ENCODE assay signal across 11 mouse cellular contexts in the genomic region with DNA sequence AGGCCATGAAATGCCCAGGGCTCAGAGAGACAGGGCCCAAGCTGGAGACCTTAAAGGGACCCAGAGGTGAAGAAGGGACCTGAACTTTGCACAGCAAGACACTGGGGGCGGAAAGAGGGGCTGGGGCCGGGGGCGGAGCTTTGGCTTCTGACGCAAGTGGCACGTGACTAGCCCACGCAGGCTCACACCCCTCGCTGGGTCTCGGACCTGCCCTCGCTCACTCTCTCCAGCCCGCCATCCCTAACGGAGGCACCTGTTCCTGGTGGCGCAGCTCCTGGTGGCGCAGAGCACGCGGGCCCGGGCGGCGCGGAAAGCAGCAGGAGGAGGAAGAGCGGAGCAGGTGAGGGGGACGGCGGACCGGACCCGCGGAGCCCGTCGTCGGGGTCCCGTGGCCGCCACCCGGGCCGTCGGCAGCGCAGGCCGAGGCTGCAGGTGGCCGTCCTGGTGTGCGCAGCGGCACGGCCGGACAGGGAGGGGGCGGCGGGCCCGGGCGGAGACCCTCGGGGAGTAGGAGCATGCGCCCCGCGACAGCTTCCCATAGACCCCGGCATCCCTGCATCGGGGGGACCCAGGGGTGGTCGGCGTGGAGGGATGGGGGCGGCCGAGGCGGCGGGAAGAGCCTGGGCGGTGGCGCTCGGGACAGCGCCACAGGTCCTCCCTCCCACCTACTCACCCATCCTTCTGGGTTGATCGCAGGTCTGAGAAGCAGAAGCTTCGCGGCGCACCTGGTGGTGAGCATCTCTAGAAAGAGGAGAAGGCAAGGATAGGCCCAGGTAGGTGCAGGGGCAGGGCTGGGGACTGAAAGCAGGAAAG. TPM values are rescaled to one million over a fixed set of nuclear protein-coding genes. Genes with fewer than 3 reads are reported as not detected.
DNase-seq lines count a peak whose midpoint lies in the region; ATAC-seq and TF ChIP-seq lines count a peak whose summit lies in the region.
"Not testable (repeated sequence)": the region's sequence is repeated elsewhere in the genome, so short reads cannot be mapped to it uniquely, and the experiment has no call there.
"Had no signal": no experiment of that assay in that cellular context is flagged by ENCODE, and none has a peak within 500 bp of the region (broad histone marks: within the 10 kb centered on the region; RNA-seq: fewer than 3 reads in every experiment).

Bex4 (plus strand) TSS at position 170 of the 813 bp plus-strand sequence.

- not testable (repeated sequence) for H3K4me1 ChIP-seq in ES-Bruce4 (ENCODE audit: control insufficient read depth, insufficient read depth, low read length); forebrain, embryonic 12.5 days; heart, postnatal 0 days (ENCODE audit: control insufficient read depth, insufficient read depth); kidney, embryonic 14.5 days (ENCODE audit: control insufficient read depth, insufficient read depth, low read length); lung, adult 2 months (ENCODE audit: control insufficient read depth, insufficient read depth, low read length); midbrain, postnatal 0 days (ENCODE audit: insufficient read depth, low read length)

- peak; percentile 97 for ATAC-seq in forebrain, embryonic 12.5 days (ENCODE audit: low FRiP score)
- ATAC-seq in heart, postnatal 0 days (ENCODE audit: insufficient read depth, low read depth), result peak; percentile 92
- peak; percentile 92 for ATAC-seq in kidney, embryonic 14.5 days (ENCODE audit: low FRiP score, low TSS enrichment)
- ATAC-seq in midbrain, postnatal 0 days (ENCODE audit: low FRiP score), result peak; percentile 97

- 15% methylated on average over 5 of the region's 64 CpGs for WGBS in forebrain, embryonic 12.5 days
- WGBS in heart, postnatal 0 days, result 37% methylated on average over 11 of the region's 64 CpGs
- 41% methylated on average over 16 of the region's 64 CpGs for WGBS in kidney, embryonic 14.5 days
- 52% methylated on average over 22 of the region's 64 CpGs for WGBS in lung, adult 2 months
- WGBS in midbrain, postnatal 0 days, result no CpG with 5 or more reads among the region's 64 CpGs

- peak within 1 kb of the TSS; percentile 47 for H3K9ac ChIP-seq in ES-Bruce4 (ENCODE audit: low read depth, poor library complexity, severe bottlenecking)
- H3K9ac ChIP-seq in forebrain, embryonic 12.5 days, result 0 out of 2 replicates have a peak within 1 kb of the TSS, but pooled peaks have one; percentile 47
- peak within 1 kb of the TSS; percentile 26; the same call in 1 of the 2 replicates for H3K9ac ChIP-seq in heart, postnatal 0 days (replicated peaks; ENCODE audit: low read depth, low read length)
- H3K9ac ChIP-seq in kidney, embryonic 14.5 days (ENCODE audit: low read depth, low read length), result peak within 1 kb of the TSS; percentile 7; the same call in 1 of the 2 replicates
- 0 out of 2 replicates have a peak within 1 kb of the TSS, but pooled peaks have one; percentile 8 for H3K9ac ChIP-seq in midbrain, postnatal 0 days (replicated peaks; ENCODE audit: low read length, poor library complexity, severe bottlenecking)

- H3K4me3 ChIP-seq in ES-Bruce4 (ENCODE audit: low read depth, low read length), result peak within 1 kb of the TSS; percentile 86
- peak within 1 kb of the TSS; percentile 45 for H3K4me3 ChIP-seq in forebrain, embryonic 12.5 days (replicated peaks)
- H3K4me3 ChIP-seq in heart, postnatal 0 days (ENCODE audit: low read depth, low read length), result peak within 1 kb of the TSS; percentile 41
- peak within 1 kb of the TSS; percentile 25; the same call in 1 of the 2 replicates for H3K4me3 ChIP-seq in kidney, embryonic 14.5 days (ENCODE audit: low read length)
- peak within 1 kb of the TSS; percentile 24 for H3K4me3 ChIP-seq in lung, adult 2 months (replicated peaks; ENCODE audit: extremely low read depth, low read depth, low read length)
- H3K4me3 ChIP-seq in midbrain, postnatal 0 days (ENCODE audit: low read depth, low read length), result peak within 1 kb of the TSS; percentile 34

- not testable (repeated sequence) for TF ChIP-seq CTCF in ES-Bruce4 (IDR thresholded peaks at IDR 0.05; ENCODE audit: low read depth, low read length); heart, postnatal 0 days (IDR thresholded peaks at IDR 0.05; ENCODE audit: low read depth); lung, adult 2 months (IDR thresholded peaks at IDR 0.05; ENCODE audit: insufficient read depth, low read length); midbrain, postnatal 0 days (IDR thresholded peaks at IDR 0.05)

- H3K27me3 ChIP-seq in ES-Bruce4 (ENCODE audit: control insufficient read depth, insufficient read depth, low read length, poor library complexity, severe bottlenecking); forebrain, embryonic 12.5 days; heart, postnatal 0 days (ENCODE audit: control insufficient read depth, insufficient read depth, low read length); kidney, embryonic 14.5 days (ENCODE audit: control insufficient read depth, insufficient read depth, low read length); midbrain, postnatal 0 days (ENCODE audit: insufficient read depth, low read length): not testable (repeated sequence)

- peak within 1 kb of the TSS; percentile 51 for H3K4me2 ChIP-seq in forebrain, embryonic 12.5 days
- peak within 1 kb of the TSS; percentile 56 for H3K4me2 ChIP-seq in heart, postnatal 0 days (ENCODE audit: low read depth, low read length)
- H3K4me2 ChIP-seq in kidney, embryonic 14.5 days (replicated peaks; ENCODE audit: low read depth, low read length), result peak within 1 kb of the TSS; percentile 34
- peak within 1 kb of the TSS; percentile 49 for H3K4me2 ChIP-seq in midbrain, postnatal 0 days (ENCODE audit: low read depth, low read length, poor library complexity, severe bottlenecking)

- H3K27ac ChIP-seq in ES-Bruce4 (ENCODE audit: insufficient read depth, low read length), result peak within 1 kb of the TSS; percentile 4; the same call in 1 of the 2 replicates
- not testable (repeated sequence) for H3K27ac ChIP-seq in forebrain, embryonic 12.5 days; heart, postnatal 0 days (ENCODE audit: low read depth); kidney, embryonic 14.5 days (ENCODE audit: low read depth, low read length); midbrain, postnatal 0 days (ENCODE audit: low read depth, low read length)

- H3K36me3 ChIP-seq in ES-Bruce4 (ENCODE audit: control insufficient read depth, insufficient read depth, low read length, poor library complexity, severe bottlenecking); forebrain, embryonic 12.5 days (replicated peaks); heart, postnatal 0 days (replicated peaks; ENCODE audit: control insufficient read depth, insufficient read depth, low read length); kidney, embryonic 14.5 days (ENCODE audit: control insufficient read depth, insufficient read depth, low read length); midbrain, postnatal 0 days (ENCODE audit: insufficient read depth, low read length): not testable (repeated sequence)

- not testable (repeated sequence) for TF ChIP-seq POLR2A in ES-Bruce4 (IDR thresholded peaks at IDR 0.05; ENCODE audit: insufficient read depth, low read length); lung, adult 2 months (IDR thresholded peaks at IDR 0.05; ENCODE audit: borderline replicate concordance, extremely low read depth, low read depth, low read length)

- not testable (repeated sequence) for TF ChIP-seq EP300 in ES-Bruce4 (IDR thresholded peaks at IDR 0.05; ENCODE audit: insufficient read depth, low read depth, low read length); heart, postnatal 0 days (IDR thresholded peaks at IDR 0.05; ENCODE audit: low read depth)

- intact Hi-C loops in left cerebral cortex, postnatal 25 days (cut with DNase I), result not testable (repeated sequence)

- peak; percentile 20 for DNase-seq in cerebellum, adult 9-11 months
- DNase-seq in heart, postnatal 0 days (ENCODE audit: low spot score); left cerebral cortex, postnatal 25 days (ENCODE audit: low spot score in 2 of 2); lung, adult 2 months; midbrain, postnatal 0 days (ENCODE audit: low spot score): not testable (repeated sequence)

- not testable (repeated sequence) for H3K9me3 ChIP-seq in ES-Bruce4 (replicated peaks; ENCODE audit: control insufficient read depth, insufficient read depth, low read length, poor library complexity, severe bottlenecking); forebrain, embryonic 12.5 days; heart, postnatal 0 days (replicated peaks; ENCODE audit: control insufficient read depth, low read length); kidney, embryonic 14.5 days (ENCODE audit: control insufficient read depth, low read length); midbrain, postnatal 0 days (ENCODE audit: low read length)

RNA-seq across cellular contexts. Expression of gene Bex4, which starts in this region (rescaled TPM):
- 212 and 219 TPM in 2 replicates for polyA plus RNA-seq in ES-Bruce4 (2011; ENCODE audit: insufficient read depth, insufficient read length, low read depth, missing spikeins)
- 117 and 124 TPM in 2 replicates for polyA plus RNA-seq in forebrain, embryonic 12.5 days (2016; fragmentation: Nextera tagmentation; extraction: Ambion mirVana)
- 13.8 and 15.5 TPM in 2 replicates for total RNA-seq in heart, postnatal 0 days (2014; rRNA removed; ENCODE audit: low replicate concordance)
- 93.8 and 119 TPM in 2 replicates for polyA plus RNA-seq in heart, postnatal 0 days (2015; fragmentation: Nextera tagmentation; extraction: Ambion mirVana)
- polyA plus RNA-seq in kidney, embryonic 14.5 days (2014; fragmentation: Nextera tagmentation; extraction: Ambion mirVana), result 61.5 and 63.7 TPM in 2 replicates
- total RNA-seq in left cerebral cortex, postnatal 25 days (2021), result 10 to 100 TPM; 19.8 to 22.3 TPM
- polyA plus RNA-seq in lung, adult 2 months (2012; rRNA removed), result 10.8 and 12.0 TPM in 2 replicates
- total RNA-seq in midbrain, postnatal 0 days (2014; rRNA removed), result 66.6 and 75.0 TPM in 2 replicates
- 189 and 207 TPM in 2 replicates for polyA plus RNA-seq in midbrain, postnatal 0 days (2015; fragmentation: Nextera tagmentation; extraction: Ambion mirVana)
- total RNA-seq: gastrocnemius, postnatal 36 days; neutrophil, adult 5-6 weeks had no signal
- polyA plus RNA-seq: thymus, adult 2 months had no signal

Comparison
In these comparisons a context has a peak if more than half of its experiments do, and no peak if none do; other contexts are left out.
1. H3K4me3 ChIP-seq: peak in every context shown above with its lines; median percentile 86 in ES-Bruce4; 45 in forebrain, embryonic 12.5 days; 41 in heart, postnatal 0 days; 34 in midbrain, postnatal 0 days; 25 in kidney, embryonic 14.5 days; 24 in lung, adult 2 months.